Mouse (Mus musculus) kidney, embryonic 14.5 days (tissue): Measurements from ENCODE around the gene Filip1l. TPM values are rescaled to one million over a fixed set of nuclear protein-coding genes. Genes with fewer than 3 reads are reported as not detected.

Experiments
- ATAC-seq: fragments of 200-750 bp; cut with Nextera tagmentation; 2 replicates; pipeline ENCODE4 v1.8.0; 2017; ENCODE audit warnings: moderate number of reproducible peaks, mild to moderate bottlenecking, moderate TSS enrichment, moderate library complexity; ENCODE audit not compliant: low FRiP score, low TSS enrichment
- H3K27ac ChIP-seq: fragments of 300-500 bp; sonication (generic); 2 replicates; pipeline ENCODE4 v1.5.1; 2014; ENCODE audit warnings: low read depth, mild to moderate bottlenecking, low read length, moderate library complexity, mixed read lengths
- H3K27me3 ChIP-seq: fragments of 300-500 bp; sonication (generic); 2 replicates; pipeline ENCODE4 v1.6.1; 2014; ENCODE audit warnings: mild to moderate bottlenecking, low read length; ENCODE audit not compliant: control insufficient read depth, insufficient read depth
- H3K36me3 ChIP-seq: fragments of 300-500 bp; sonication (generic); 2 replicates; pipeline ENCODE4 v1.6.1; 2014; ENCODE audit warnings: low read length, mixed read lengths; ENCODE audit not compliant: control insufficient read depth, insufficient read depth
- H3K4me1 ChIP-seq: fragments of 300-500 bp; sonication (generic); 2 replicates; pipeline ENCODE4 v1.6.1; 2014; ENCODE audit warnings: low read length, mixed read lengths; ENCODE audit not compliant: control insufficient read depth, insufficient read depth
- H3K4me2 ChIP-seq: fragments of 300-500 bp; sonication (generic); replicated peaks from 2 replicates; pipeline ENCODE4 v1.6.1; 2014; ENCODE audit warnings: low read depth, mild to moderate bottlenecking, low read length
- H3K4me3 ChIP-seq: fragments of 300-500 bp; sonication (generic); 2 replicates; pipeline ENCODE4 v1.5.1; 2014; ENCODE audit warnings: mild to moderate bottlenecking, low read length
- H3K9ac ChIP-seq: fragments of 300-500 bp; sonication (generic); 2 replicates; pipeline ENCODE4 v1.6.1; 2014; ENCODE audit warnings: low read depth, mild to moderate bottlenecking, low read length, moderate library complexity
- H3K9me3 ChIP-seq: fragments of 300-500 bp; sonication (generic); 2 replicates; pipeline ENCODE4 v1.6.1; 2016; ENCODE audit warnings: low read length; ENCODE audit not compliant: control insufficient read depth
- WGBS: fragments of 180-500 bp; shearing (Covaris S2); extraction: QIAGEN DNeasy Blood & Tissue Kit; methylation state at CpG from one replicate; pipeline ENCODE4 v1.1.7; 2014; 5-methylcytosine and 5-hydroxymethylcytosine counted together
- polyA plus RNA-seq: library from polyadenylated mRNA; unstranded; fragments of >200 nt; fragmentation: Nextera tagmentation; extraction: Ambion mirVana; gene quantifications from 2 replicates; pipeline ENCODE4 v1.2.1, GENCODE M21; 2014

Filip1l gene
- polyA plus RNA-seq, 1 experiment from 2014 or later = 21.1 TPM

GRCm38 (mm10) chr16:57417955-57418354 lies 65.1 kb downstream of the Filip1l start:
- Histone ChIP-seq H3K9me3 (no peaks in the 10 kb centered on the region; the same call in 1 of the 2 replicates), H3K4me2 (no peak overlapping the region), H3K4me1 (peaks cover 17% of the 10 kb centered on the region; the same call in 1 of the 2 replicates), H3K36me3 (no peaks in the 10 kb centered on the region), H3K4me3 (no peak overlapping the region), H3K27ac (no peak overlapping the region), H3K9ac (no peak overlapping the region), H3K27me3 (no peaks in the 10 kb centered on the region)
- 84% methylated on average over 1 of the region's 1 CpGs for WGBS
- ATAC-seq = no peak

GRCm38 (mm10) chr16:57419332-57419731 lies 66.4 kb downstream of the Filip1l start:
- H3K4me3 ChIP-seq = no peak overlapping the region
- no peak overlapping the region for H3K9ac ChIP-seq
- no peaks in the 10 kb centered on the region; the same call in 1 of the 2 replicates for H3K9me3 ChIP-seq
- H3K27ac ChIP-seq = no peak overlapping the region
- peak; percentile 50; the same call in 1 of the 2 replicates for ATAC-seq
- H3K4me2 ChIP-seq = no peak overlapping the region
- H3K27me3 ChIP-seq = no peaks in the 10 kb centered on the region
- no peaks in the 10 kb centered on the region for H3K36me3 ChIP-seq
- H3K4me1 ChIP-seq = peaks cover 18% of the 10 kb centered on the region; the same call in 1 of the 2 replicates
- 43% methylated on average over 5 of the region's 5 CpGs for WGBS

- no peak for ATAC-seq
- Histone ChIP-seq H3K9ac (no peak overlapping the region), H3K36me3 (no peaks in the 10 kb centered on the region), H3K4me1 (peaks cover 18% of the 10 kb centered on the region; the same call in 1 of the 2 replicates), H3K9me3 (no peaks in the 10 kb centered on the region; the same call in 1 of the 2 replicates), H3K4me3 (no peak overlapping the region), H3K4me2 (no peak overlapping the region), H3K27ac (no peak overlapping the region), H3K27me3 (no peaks in the 10 kb centered on the region)
- WGBS = 84% methylated on average over 5 of the region's 5 CpGs
Observed at GRCm38 (mm10) chr16:57419881-57420280, 67.0 kb downstream of the Filip1l start.

- no peak overlapping the region for H3K9ac ChIP-seq
- H3K36me3 ChIP-seq = no peaks in the 10 kb centered on the region
- 18% methylated on average over 8 of the region's 8 CpGs for WGBS
- no peak overlapping the region for H3K4me2 ChIP-seq
- peaks cover 18% of the 10 kb centered on the region; the same call in 1 of the 2 replicates for H3K4me1 ChIP-seq
- no peaks in the 10 kb centered on the region for H3K9me3 ChIP-seq
- H3K27me3 ChIP-seq = no peaks in the 10 kb centered on the region
- H3K27ac ChIP-seq = peak overlapping the region; percentile 75
- no peak for ATAC-seq
- no peak overlapping the region for H3K4me3 ChIP-seq
Observed at GRCm38 (mm10) chr16:57420773-57421556, 68.1 kb downstream of the Filip1l start.

GRCm38 (mm10) chr16:57421680-57422417 lies 69.0 kb downstream of the Filip1l start:
- Histone ChIP-seq H3K4me3 (no peak overlapping the region), H3K9ac (no peak overlapping the region), H3K27me3 (no peaks in the 10 kb centered on the region), H3K36me3 (no peaks in the 10 kb centered on the region), H3K27ac (peak overlapping the region; percentile 75; the same call in 1 of the 2 replicates), H3K4me2 (no peak overlapping the region), H3K9me3 (no peaks in the 10 kb centered on the region), H3K4me1 (peaks cover 18% of the 10 kb centered on the region; the same call in 1 of the 2 replicates)
- no peak for ATAC-seq
- 54% methylated on average over 7 of the region's 7 CpGs for WGBS

- H3K27ac ChIP-seq = peak overlapping the region; percentile 7; the same call in 1 of the 2 replicates
- peaks cover 21% of the 10 kb centered on the region; the same call in 1 of the 2 replicates for H3K4me1 ChIP-seq
Observed at GRCm38 (mm10) chr16:57423001-57423800, 70.3 kb downstream of the Filip1l start.

GRCm38 (mm10) chr16:57426680-57427079 lies 73.8 kb downstream of the Filip1l start:
- no peak for ATAC-seq
- 57% methylated on average over 10 of the region's 10 CpGs for WGBS
- Histone ChIP-seq H3K9ac (no peak overlapping the region), H3K9me3 (no peaks in the 10 kb centered on the region), H3K36me3 (no peaks in the 10 kb centered on the region), H3K27me3 (no peaks in the 10 kb centered on the region), H3K4me1 (peaks cover 14% of the 10 kb centered on the region; the same call in 1 of the 2 replicates), H3K4me2 (no peak overlapping the region), H3K27ac (no peak overlapping the region), H3K4me3 (no peak overlapping the region)

More at GRCm38 (mm10) chr16:57423001-57423800, 70.3 kb downstream of the Filip1l start:
- Histone ChIP-seq H3K4me3 (no peak overlapping the region), H3K36me3 (no peaks in the 10 kb centered on the region), H3K4me2 (no peak overlapping the region), H3K27me3 (no peaks in the 10 kb centered on the region), H3K9me3 (no peaks in the 10 kb centered on the region), H3K9ac (no peak overlapping the region)
- peak; percentile 63 for ATAC-seq
- WGBS = 44% methylated on average over 6 of the region's 6 CpGs

- Histone ChIP-seq H3K36me3 (no peaks in the 10 kb centered on the region), H3K27ac (no peak overlapping the region), H3K4me3 (no peak overlapping the region), H3K9ac (no peak overlapping the region), H3K4me2 (no peak overlapping the region), H3K4me1 (0 out of 2 replicates have a peak, but pooled peaks cover 5% of the 10 kb centered on the region), H3K27me3 (no peaks in the 10 kb centered on the region), H3K9me3 (no peaks in the 10 kb centered on the region)
- 75% methylated on average over 7 of the region's 7 CpGs for WGBS
- no peak for ATAC-seq
Observed at GRCm38 (mm10) chr16:57427516-57428285, 74.8 kb downstream of the Filip1l start.
